Mouse (Mus musculus) olfactory bulb, adult 2 months (tissue): ENCODE data around the gene Cwc22.

Experiments used
- CTCF ChIP-seq: fragments of 200-500 bp; IDR thresholded peaks from 2 replicates; pipeline ENCODE4 v1.5.1; 2012; ENCODE audit warnings: low read depth, mild to moderate bottlenecking, low read length, moderate library complexity; ENCODE audit not compliant: insufficient read depth
- POLR2A ChIP-seq: fragments of 200-500 bp; IDR thresholded peaks from 2 replicates; pipeline ENCODE4 v1.6.1; 2012; ENCODE audit warnings: mild to moderate bottlenecking, low read depth, low read length, moderate library complexity; ENCODE audit not compliant: insufficient read depth

DNA sequence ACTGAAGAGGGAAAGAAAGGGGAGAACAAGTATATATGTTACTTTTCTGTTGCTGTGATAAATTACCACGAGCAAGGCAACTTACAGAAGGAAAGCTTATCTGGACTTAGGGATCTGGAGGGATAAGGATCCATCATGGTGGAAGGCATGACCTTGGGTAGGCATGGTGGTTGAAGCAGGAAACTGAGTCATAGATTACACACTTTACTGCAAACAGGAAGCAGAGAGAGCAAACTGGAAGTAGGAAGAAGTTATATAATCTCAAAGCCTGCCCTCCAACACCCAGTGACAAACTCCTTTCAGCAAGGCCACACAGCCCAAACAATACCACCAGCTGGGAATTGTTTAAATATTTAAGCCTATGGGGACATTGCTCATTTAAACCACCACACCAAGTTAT, 43.2 kb upstream of the Cwc22 start:
- TF ChIP-seq CTCF, result no peak
- no peak for TF ChIP-seq POLR2A
